Mouse (Mus musculus): Measurements from ENCODE around the gene Gm5485. TPM values are rescaled to one million over a fixed set of nuclear protein-coding genes. Genes with fewer than 3 reads are reported as not detected.

Gene Gm5485
- polyA plus RNA-seq, 1 experiment from 2014 or later: not detected

DNA sequence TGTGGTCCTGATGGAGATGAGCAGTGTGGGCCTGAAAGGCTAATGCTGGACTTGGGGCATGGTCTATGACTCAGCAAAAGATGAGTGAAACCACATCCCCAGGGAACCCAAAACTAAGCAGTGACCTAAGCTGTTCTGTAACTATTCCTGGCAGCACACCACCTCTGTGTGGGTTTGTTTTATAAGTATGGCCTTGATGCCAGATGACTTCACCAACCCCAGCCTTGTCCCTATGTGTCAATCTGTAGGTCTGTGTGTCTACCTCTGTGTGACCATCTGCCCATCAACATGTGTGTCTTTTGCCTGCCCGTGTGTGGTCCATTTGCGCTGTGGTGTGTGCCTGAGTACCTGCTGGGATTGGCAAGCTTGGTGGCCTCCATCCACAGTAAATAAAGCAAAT is 44.1 kb downstream of the Gm5485 start:
- Histone ChIP-seq H3K36me3 (no peaks in the 10 kb centered on the region), H3K9ac (no peak overlapping the region), H3K9me3 (replicated peaks) (0 out of 2 replicates have a peak, but pooled peaks cover 2% of the 10 kb centered on the region), H3K27me3 (replicated peaks) (no peaks in the 10 kb centered on the region), H3K4me1 (replicated peaks) (no peaks in the 10 kb centered on the region), H3K4me2 (no peak overlapping the region), H3K27ac (ENCODE audit: poor library complexity, severe bottlenecking) (no peak overlapping the region), H3K4me3 (no peak overlapping the region)
- no peak for ATAC-seq (ENCODE audit: insufficient number of reproducible peaks, low FRiP score)
- WGBS: 85% methylated on average over 2 of the region's 2 CpGs

- no peaks in the 10 kb centered on the region for H3K4me1 ChIP-seq (replicated peaks)
- H3K36me3 ChIP-seq: no peaks in the 10 kb centered on the region
- ATAC-seq (ENCODE audit: insufficient number of reproducible peaks, low FRiP score): no peak
- no peak overlapping the region for H3K9ac ChIP-seq
- H3K9me3 ChIP-seq (replicated peaks): 0 out of 2 replicates have a peak, but pooled peaks cover 2% of the 10 kb centered on the region
- H3K27ac ChIP-seq (ENCODE audit: poor library complexity, severe bottlenecking): no peak overlapping the region
- 82% methylated on average over 5 of the region's 5 CpGs for WGBS
- no peaks in the 10 kb centered on the region for H3K27me3 ChIP-seq (replicated peaks)
- no peak overlapping the region for H3K4me3 ChIP-seq
- H3K4me2 ChIP-seq: no peak overlapping the region
Observed at GRCm38 (mm10) chr16:48366801-48367200, 45.4 kb downstream of the Gm5485 start.

- Histone ChIP-seq H3K27ac (ENCODE audit: poor library complexity, severe bottlenecking) (no peak overlapping the region), H3K4me1 (replicated peaks) (no peaks in the 10 kb centered on the region), H3K27me3 (replicated peaks) (no peaks in the 10 kb centered on the region), H3K4me2 (no peak overlapping the region), H3K9ac (no peak overlapping the region), H3K36me3 (no peaks in the 10 kb centered on the region), H3K4me3 (no peak overlapping the region), H3K9me3 (replicated peaks) (no peaks in the 10 kb centered on the region)
- WGBS: 88% methylated on average over 12 of the region's 12 CpGs
- ATAC-seq (ENCODE audit: insufficient number of reproducible peaks, low FRiP score): no peak
Observed at GRCm38 (mm10) chr16:48360887-48361286, 51.3 kb downstream of the Gm5485 start.

DNA sequence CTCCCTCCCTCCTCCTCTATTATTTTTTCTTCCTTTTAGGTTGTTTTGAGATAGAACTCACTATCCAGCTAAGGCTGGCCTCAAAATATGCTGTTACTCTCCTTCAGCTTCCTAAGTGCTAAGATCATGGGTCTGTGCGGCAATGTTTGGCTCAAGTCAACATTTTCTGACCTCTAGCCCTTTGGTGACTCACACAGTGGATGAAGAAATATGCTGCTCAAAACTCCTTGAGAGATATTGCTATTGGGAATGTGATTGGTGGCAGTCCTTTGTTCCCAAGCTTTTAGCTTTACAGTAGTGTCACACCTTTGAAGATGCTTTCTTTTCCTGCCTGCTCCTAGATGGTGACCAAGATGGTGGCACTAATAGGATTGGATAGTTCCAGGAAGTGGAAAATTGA is 55.8 kb downstream of the Gm5485 start:
- Histone ChIP-seq H3K27ac (ENCODE audit: poor library complexity, severe bottlenecking) (no peak overlapping the region), H3K4me1 (replicated peaks) (no peaks in the 10 kb centered on the region), H3K36me3 (no peaks in the 10 kb centered on the region), H3K9me3 (replicated peaks) (no peaks in the 10 kb centered on the region), H3K27me3 (replicated peaks) (no peaks in the 10 kb centered on the region), H3K4me2 (no peak overlapping the region), H3K9ac (no peak overlapping the region), H3K4me3 (no peak overlapping the region)
- no peak for ATAC-seq (ENCODE audit: insufficient number of reproducible peaks, low FRiP score)
- 83% methylated on average over 1 of the region's 1 CpGs for WGBS

DNA sequence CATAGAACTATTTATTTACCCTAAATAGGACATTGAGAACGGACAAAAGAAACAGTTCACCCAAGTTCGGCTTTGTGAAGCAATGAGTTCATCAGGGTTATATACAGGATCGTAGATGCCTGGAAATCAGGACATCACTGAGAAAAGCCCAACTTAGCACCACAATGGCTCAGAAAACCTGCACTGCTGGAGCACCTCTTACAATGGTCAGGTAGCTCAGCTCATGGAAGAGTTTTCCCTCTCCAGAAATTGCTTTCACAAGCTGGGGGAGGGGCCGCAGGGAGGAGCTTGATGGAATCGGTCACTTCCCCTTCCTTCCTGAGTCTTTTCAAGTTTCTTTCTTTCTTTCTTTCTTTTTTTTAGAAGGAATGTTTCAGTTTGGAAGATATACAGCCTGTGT is 56.5 kb downstream of the Gm5485 start:
- Histone ChIP-seq H3K27me3 (replicated peaks) (no peaks in the 10 kb centered on the region), H3K4me2 (no peak overlapping the region), H3K4me3 (no peak overlapping the region), H3K27ac (ENCODE audit: poor library complexity, severe bottlenecking) (no peak overlapping the region), H3K36me3 (no peaks in the 10 kb centered on the region), H3K9ac (no peak overlapping the region), H3K9me3 (replicated peaks) (no peaks in the 10 kb centered on the region), H3K4me1 (replicated peaks) (no peaks in the 10 kb centered on the region)
- ATAC-seq (ENCODE audit: insufficient number of reproducible peaks, low FRiP score): no peak
- 83% methylated on average over 5 of the region's 5 CpGs for WGBS

Other genes with a start within 250 kb of the Gm5485 start
- not detected in 2 replicates for gene Dppa4, start 128.7 kb downstream of the Gm5485 start, polyA plus RNA-seq (2016; fragmentation: Nextera tagmentation; extraction: Ambion mirVana)
- gene Dppa2, start 108.5 kb downstream of the Gm5485 start, polyA plus RNA-seq (2016; fragmentation: Nextera tagmentation; extraction: Ambion mirVana): not detected in 2 replicates
- 0.06 TPM in 1 of 2 replicates, not detected in the other for gene Morc1, start 18.8 kb upstream of the Gm5485 start, polyA plus RNA-seq (2016; fragmentation: Nextera tagmentation; extraction: Ambion mirVana)